Comparison of ENCODE assay signal across 9 mouse cellular contexts in the genomic region with DNA sequence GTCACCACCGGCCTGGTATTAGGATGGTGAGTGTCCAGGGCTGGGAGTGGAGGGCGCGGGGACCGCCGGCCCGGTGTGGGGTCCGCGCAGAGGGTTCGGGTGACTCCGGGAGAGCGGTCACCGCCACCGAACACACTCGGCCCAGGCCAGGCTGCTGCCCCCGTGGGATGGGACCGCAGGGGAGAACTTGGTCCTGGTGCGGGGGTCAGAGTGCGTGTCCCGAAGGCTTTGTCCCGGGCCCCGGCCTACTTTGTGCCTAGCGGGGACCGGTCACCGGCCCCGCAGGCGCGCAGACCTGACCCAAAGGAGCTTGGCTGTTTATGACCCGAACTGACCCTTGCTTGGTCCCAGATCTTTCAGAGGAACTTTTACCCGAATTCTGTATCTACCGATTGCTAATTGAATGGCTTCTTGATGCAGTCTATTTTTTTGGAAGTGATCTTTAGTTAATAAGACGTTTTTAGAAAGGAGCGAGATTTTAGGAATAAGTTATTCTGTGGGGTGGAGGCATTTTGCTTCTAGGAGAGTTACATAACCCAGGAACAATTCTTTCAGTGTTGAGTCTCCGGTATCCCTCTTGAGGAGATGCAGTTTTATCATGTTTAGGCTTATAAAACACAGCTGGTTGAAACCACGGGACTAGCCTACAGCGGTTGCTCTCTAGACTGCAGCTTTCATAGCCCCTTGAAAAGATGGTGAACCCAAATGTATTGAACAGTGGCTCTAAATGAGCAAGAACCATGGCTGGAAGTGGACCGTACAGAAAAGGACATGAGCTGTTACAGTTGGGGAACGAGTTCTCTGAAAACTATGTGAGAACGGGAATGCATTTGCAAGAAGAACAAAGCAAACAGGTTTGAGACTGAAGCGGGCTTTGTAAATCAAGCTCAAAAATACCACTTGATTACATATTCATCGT. TPM values are rescaled to one million over a fixed set of nuclear protein-coding genes. Genes with fewer than 3 reads are reported as not detected.
DNase-seq lines count a peak whose midpoint lies in the region; ATAC-seq and TF ChIP-seq lines count a peak whose summit lies in the region.
"Had no signal": no experiment of that assay in that cellular context is flagged by ENCODE, and none has a peak within 500 bp of the region (broad histone marks: within the 10 kb centered on the region; RNA-seq: fewer than 3 reads in every experiment).

No protein-coding gene starts in this region.

- H3K9ac ChIP-seq in limb, embryonic 15.5 days = peak overlapping the region; percentile 71
- H3K9ac ChIP-seq in midbrain, postnatal 0 days (replicated peaks; ENCODE audit: low read length, poor library complexity, severe bottlenecking) = peak overlapping the region; percentile 68

- no peak for TF ChIP-seq POLR2A in embryonic fibroblast, embryonic 13.5 days (IDR thresholded peaks at IDR 0.05; ENCODE audit: low read depth, low read length)

- no peaks in the 10 kb centered on the region for H3K36me3 ChIP-seq in heart, embryonic 10.5 days
- H3K36me3 ChIP-seq in limb, embryonic 15.5 days = no peaks in the 10 kb centered on the region
- no peaks in the 10 kb centered on the region for H3K36me3 ChIP-seq in midbrain, postnatal 0 days (ENCODE audit: insufficient read depth, low read length)

- 9% methylated on average over 40 of the region's 40 CpGs for WGBS in heart, embryonic 10.5 days
- 5% methylated on average over 40 of the region's 40 CpGs for whole genome bisulfite sequencing in limb, embryonic 15.5 days
- 7% methylated on average over 40 of the region's 40 CpGs for WGBS in midbrain, postnatal 0 days

- H3K27ac ChIP-seq in heart, embryonic 10.5 days = peak overlapping the region; percentile 93
- peak overlapping the region; percentile 2; the same call in 1 of the 2 replicates for H3K27ac ChIP-seq in embryonic fibroblast, embryonic 13.5 days (ENCODE audit: insufficient read depth, low read length)
- H3K27ac ChIP-seq in limb, embryonic 15.5 days = peak overlapping the region; percentile 67
- no peak overlapping the region for H3K27ac ChIP-seq in midbrain, postnatal 0 days (ENCODE audit: low read depth, low read length)

- no peak; the same call in 1 of the 2 replicates for ATAC-seq in limb, embryonic 15.5 days (ENCODE audit: insufficient number of reproducible peaks, low FRiP score, low TSS enrichment, low read depth)
- no peak; the same call in 1 of the 2 replicates for ATAC-seq in midbrain, postnatal 0 days (ENCODE audit: low FRiP score)

- H3K27me3 ChIP-seq in heart, embryonic 10.5 days (ENCODE audit: insufficient read depth, poor library complexity, severe bottlenecking) = no peaks in the 10 kb centered on the region
- H3K27me3 ChIP-seq in limb, embryonic 15.5 days = no peaks in the 10 kb centered on the region
- no peaks in the 10 kb centered on the region for H3K27me3 ChIP-seq in midbrain, postnatal 0 days (ENCODE audit: insufficient read depth, low read length)

- peak; percentile 77 for DNase-seq in heart, embryonic 10.5 days (ENCODE audit: low spot score)
- DNase-seq in heart, adult 18-20 months = no peak
- peak; percentile 63 for DNase-seq in Muller cell, postnatal 12 days (ENCODE audit: inconsistent ontology term)
- DNase-seq in hindlimb bud, embryonic 11.5 days (ENCODE audit: extremely low spot score, low read depth, low spot score) = peak; percentile 18
- peak; percentile 17 for DNase-seq in midbrain, postnatal 0 days (ENCODE audit: low spot score)
- DNase-seq in layer of hippocampus, postnatal 14 days (ENCODE audit: low spot score in 2 of 2) = no peak

- H3K4me3 ChIP-seq in heart, embryonic 10.5 days = peak overlapping the region; percentile 97
- peak overlapping the region; percentile 79 for H3K4me3 ChIP-seq in embryonic fibroblast, embryonic 13.5 days (ENCODE audit: insufficient read depth, low read length)
- peak overlapping the region; percentile 75 for H3K4me3 ChIP-seq in limb, embryonic 15.5 days
- H3K4me3 ChIP-seq in midbrain, postnatal 0 days (ENCODE audit: low read depth, low read length) = peak overlapping the region; percentile 69

- peaks cover 23% of the 10 kb centered on the region for H3K4me1 ChIP-seq in heart, embryonic 10.5 days
- no peaks in the 10 kb centered on the region; the same call in 1 of the 2 replicates for H3K4me1 ChIP-seq in embryonic fibroblast, embryonic 13.5 days (ENCODE audit: control insufficient read depth, insufficient read depth, low read length)
- peaks cover 9% of the 10 kb centered on the region for H3K4me1 ChIP-seq in limb, embryonic 15.5 days
- no peaks in the 10 kb centered on the region for H3K4me1 ChIP-seq in midbrain, postnatal 0 days (ENCODE audit: insufficient read depth, low read length)

- H3K9me3 ChIP-seq in heart, embryonic 10.5 days = no peaks in the 10 kb centered on the region
- H3K9me3 ChIP-seq in limb, embryonic 15.5 days = no peaks in the 10 kb centered on the region
- H3K9me3 ChIP-seq in midbrain, postnatal 0 days (ENCODE audit: low read length) = no peaks in the 10 kb centered on the region

- H3K4me2 ChIP-seq in limb, embryonic 15.5 days = peak overlapping the region; percentile 86
- H3K4me2 ChIP-seq in midbrain, postnatal 0 days (ENCODE audit: low read depth, low read length, poor library complexity, severe bottlenecking) = peak overlapping the region; percentile 93

- no peak for TF ChIP-seq CTCF in embryonic fibroblast, embryonic 13.5 days (IDR thresholded peaks at IDR 0.05; ENCODE audit: borderline replicate concordance, insufficient read depth, low read length)
- no peak for TF ChIP-seq CTCF in midbrain, postnatal 0 days (IDR thresholded peaks at IDR 0.05)

RNA-seq across cellular contexts. Expression of gene Cgrrf1, which starts 0.7 kb away (rescaled TPM):
- 30.1 and 33.8 TPM in 2 replicates for polyA plus RNA-seq in heart, embryonic 10.5 days (2016; fragmentation: Nextera tagmentation; extraction: Ambion mirVana)
- total RNA-seq in heart, adult 18-20 months (2021) = 10 to 100 TPM; 29.7 to 36.4 TPM
- polyA plus RNA-seq in embryonic fibroblast, embryonic 13.5 days (2011; ENCODE audit: insufficient read length, low read depth, missing spikeins) = 29.6 and 34.5 TPM in 2 replicates
- 21.0 and 22.7 TPM in 2 replicates for polyA plus RNA-seq in limb, embryonic 15.5 days (2015; fragmentation: Nextera tagmentation; extraction: Ambion mirVana)
- 25.6 and 36.0 TPM in 2 replicates for total RNA-seq in midbrain, postnatal 0 days (2014; rRNA removed)
- polyA plus RNA-seq in midbrain, postnatal 0 days (2015; fragmentation: Nextera tagmentation; extraction: Ambion mirVana) = 24.4 and 24.5 TPM in 2 replicates
- total RNA-seq in layer of hippocampus, postnatal 14 days (2021) = 10 to 100 TPM; 17.5 to 21.5 TPM

RNA-seq across cellular contexts. Expression of gene Gmfb, which starts 10.6 kb away (rescaled TPM):
- polyA plus RNA-seq in heart, embryonic 10.5 days (2016; fragmentation: Nextera tagmentation; extraction: Ambion mirVana) = 73.6 and 75.6 TPM in 2 replicates
- 10 to 100 TPM; 30.0 to 35.0 TPM for total RNA-seq in heart, adult 18-20 months (2021)
- 83.0 and 87.9 TPM in 2 replicates for polyA plus RNA-seq in embryonic fibroblast, embryonic 13.5 days (2011; ENCODE audit: insufficient read length, low read depth, missing spikeins)
- polyA plus RNA-seq in limb, embryonic 15.5 days (2015; fragmentation: Nextera tagmentation; extraction: Ambion mirVana) = 69.3 and 72.5 TPM in 2 replicates
- 151 and 187 TPM in 2 replicates for total RNA-seq in midbrain, postnatal 0 days (2014; rRNA removed)
- polyA plus RNA-seq in midbrain, postnatal 0 days (2015; fragmentation: Nextera tagmentation; extraction: Ambion mirVana) = 124 and 128 TPM in 2 replicates
- 100 to 1,000 TPM; 167 to 184 TPM for total RNA-seq in layer of hippocampus, postnatal 14 days (2021)

RNA-seq across cellular contexts. Expression of gene Cnih1, which starts 44.4 kb away (rescaled TPM):
- 197 and 200 TPM in 2 replicates for polyA plus RNA-seq in heart, embryonic 10.5 days (2016; fragmentation: Nextera tagmentation; extraction: Ambion mirVana)
- total RNA-seq in heart, adult 18-20 months (2021) = 10 to 100 TPM; 53.9 to 58.2 TPM
- polyA plus RNA-seq in embryonic fibroblast, embryonic 13.5 days (2011; ENCODE audit: insufficient read length, low read depth, missing spikeins) = 259 and 293 TPM in 2 replicates
- polyA plus RNA-seq in limb, embryonic 15.5 days (2015; fragmentation: Nextera tagmentation; extraction: Ambion mirVana) = 190 and 195 TPM in 2 replicates
- total RNA-seq in midbrain, postnatal 0 days (2014; rRNA removed) = 91.7 and 104 TPM in 2 replicates
- polyA plus RNA-seq in midbrain, postnatal 0 days (2015; fragmentation: Nextera tagmentation; extraction: Ambion mirVana) = 207 and 218 TPM in 2 replicates
- total RNA-seq in layer of hippocampus, postnatal 14 days (2021) = 10 to 100 TPM; 66.1 to 69.6 TPM

RNA-seq across cellular contexts. Expression of gene Samd4, which starts 50.0 kb away (rescaled TPM):
- polyA plus RNA-seq in heart, embryonic 10.5 days (2016; fragmentation: Nextera tagmentation; extraction: Ambion mirVana) = 11.1 and 17.0 TPM in 2 replicates
- total RNA-seq in heart, adult 18-20 months (2021) = 10 to 100 TPM; 51.2 to 56.1 TPM
- 54.3 and 71.0 TPM in 2 replicates for polyA plus RNA-seq in embryonic fibroblast, embryonic 13.5 days (2011; ENCODE audit: insufficient read length, low read depth, missing spikeins)
- polyA plus RNA-seq in limb, embryonic 15.5 days (2015; fragmentation: Nextera tagmentation; extraction: Ambion mirVana) = 15.4 and 16.2 TPM in 2 replicates
- total RNA-seq in midbrain, postnatal 0 days (2014; rRNA removed) = 16.0 and 19.8 TPM in 2 replicates
- 4.4 and 5.1 TPM in 2 replicates for polyA plus RNA-seq in midbrain, postnatal 0 days (2015; fragmentation: Nextera tagmentation; extraction: Ambion mirVana)
- total RNA-seq in layer of hippocampus, postnatal 14 days (2021) = 10 to 100 TPM; 10.9 to 11.2 TPM
- total RNA-seq: neutrophil, adult 5-6 weeks had no signal

Comparison
In these comparisons a context has a peak if more than half of its experiments do, and no peak if none do; other contexts are left out.
1. DNase-seq: peak in heart, embryonic 10.5 days (single experiment), Muller cell, postnatal 12 days (single experiment), hindlimb bud, embryonic 11.5 days (single experiment) and midbrain, postnatal 0 days (single experiment); none in heart, adult 18-20 months (0 of 2) and layer of hippocampus, postnatal 14 days (0 of 2).
2. Peak in every context shown above with its lines, with median percentiles within 50 percentile points of each other: H3K4me3 ChIP-seq.